Mouse (Mus musculus) spleen, adult 2 months (tissue): ENCODE results near the gene Ltc4s. TPM values are rescaled to one million over a fixed set of nuclear protein-coding genes. Genes with fewer than 3 reads are reported as not detected.

Source experiments
- DNase-seq, 2 experiments: peaks; one replicate each; pipeline versions ENCODE4 v3.0.0 to v3.0.0-alpha.2; 2012 to 2021; ENCODE audit warnings: low spot score in 2 of 2, low read depth in 1 of 2
- H3K27ac ChIP-seq: fragments of 200-500 bp; 2 replicates; pipeline ENCODE4 v1.5.1; 2012; ENCODE audit warnings: low read length, inconsistent platforms; ENCODE audit not compliant: insufficient read depth
- H3K27me3 ChIP-seq: fragments of 200-500 bp; 2 replicates; pipeline ENCODE4 v1.6.1; 2012; ENCODE audit warnings: mild to moderate bottlenecking, moderate library complexity, low read length, inconsistent platforms; ENCODE audit not compliant: control insufficient read depth, insufficient read depth
- H3K36me3 ChIP-seq: fragments of 200-500 bp; 2 replicates; pipeline ENCODE4 v1.6.1; 2012; ENCODE audit warnings: mild to moderate bottlenecking, low read length, inconsistent platforms; ENCODE audit not compliant: control insufficient read depth, insufficient read depth
- H3K4me1 ChIP-seq: fragments of 200-500 bp; 2 replicates; pipeline ENCODE4 v1.6.1; 2011; ENCODE audit warnings: inconsistent platforms; ENCODE audit not compliant: control insufficient read depth, insufficient read depth, insufficient read length
- H3K4me3 ChIP-seq: fragments of 200-500 bp; 2 replicates; pipeline ENCODE4 v1.5.1; 2011; ENCODE audit warnings: mild to moderate bottlenecking, inconsistent platforms; ENCODE audit not compliant: insufficient read depth, insufficient read length; ENCODE audit errors: extremely low read depth
- CTCF ChIP-seq: fragments of 200-500 bp; IDR thresholded peaks from 2 replicates; pipeline ENCODE4 v1.5.1; 2011; ENCODE audit warnings: mild to moderate bottlenecking, inconsistent platforms; ENCODE audit not compliant: insufficient read depth, insufficient read length, insufficient replicate concordance; ENCODE audit errors: extremely low read depth
- POLR2A ChIP-seq: fragments of 200-500 bp; IDR thresholded peaks from 2 replicates; pipeline ENCODE4 v1.6.1; 2011; ENCODE audit warnings: low read depth, low read length, inconsistent platforms
- WGBS: fragments of 180-500 bp; shearing (Covaris S2); methylation state at CpG from one replicate; pipeline ENCODE4 v1.1.7; 2018; 5-methylcytosine and 5-hydroxymethylcytosine counted together
- polyA plus RNA-seq: library from polyadenylated mRNA; depleted of rRNA; stranded (reverse); fragments of >200 nt; gene quantifications from 2 replicates; pipeline ENCODE4 v1.2.3, GENCODE M21; 2012

Gene Ltc4s
- polyA plus RNA-seq, 1 experiment = 44.9 TPM

- DNase-seq = no peak
- no peak overlapping the region for H3K4me3 ChIP-seq
- H3K4me1 ChIP-seq = no peaks in the 10 kb centered on the region
- TF ChIP-seq CTCF = no peak
- TF ChIP-seq POLR2A = no peak
- 87% methylated on average over 2 of the region's 2 CpGs for WGBS
- no peak overlapping the region for H3K27ac ChIP-seq
- no peaks in the 10 kb centered on the region for H3K27me3 ChIP-seq
- H3K36me3 ChIP-seq = peaks cover 37% of the 10 kb centered on the region
Measured at GRCm38 (mm10) chr11:50198916-50199315, 39.5 kb downstream of the Ltc4s start.

- WGBS = 85% methylated on average over 4 of the region's 5 CpGs
- Histone ChIP-seq H3K4me3 (no peak overlapping the region), H3K4me1 (no peaks in the 10 kb centered on the region), H3K36me3 (peaks cover 34% of the 10 kb centered on the region), H3K27ac (no peak overlapping the region), H3K27me3 (no peaks in the 10 kb centered on the region)
- TF ChIP-seq CTCF (no peak), POLR2A (no peak)
- no peak for DNase-seq
Measured at GRCm38 (mm10) chr11:50198219-50198846, 40.1 kb downstream of the Ltc4s start.

- H3K4me1 ChIP-seq = no peaks in the 10 kb centered on the region
- no peaks in the 10 kb centered on the region for H3K27me3 ChIP-seq
- no peak for TF ChIP-seq CTCF
- TF ChIP-seq POLR2A = no peak
- H3K36me3 ChIP-seq = peaks cover 29% of the 10 kb centered on the region
- H3K4me3 ChIP-seq = no peak overlapping the region
- no peak overlapping the region for H3K27ac ChIP-seq
- WGBS = 87% methylated on average over 4 of the region's 4 CpGs
- DNase-seq = no peak
Measured at GRCm38 (mm10) chr11:50197500-50197899, 40.9 kb downstream of the Ltc4s start.

- Histone ChIP-seq H3K4me1 (no peaks in the 10 kb centered on the region), H3K36me3 (peaks cover 6% of the 10 kb centered on the region), H3K27me3 (no peaks in the 10 kb centered on the region), H3K27ac (no peak overlapping the region), H3K4me3 (no peak overlapping the region)
- no peak for DNase-seq
- TF ChIP-seq CTCF (no peak), POLR2A (no peak)
- 80% methylated on average over 4 of the region's 4 CpGs for WGBS
Measured at GRCm38 (mm10) chr11:50194793-50195192, 43.6 kb downstream of the Ltc4s start.

- no peak for DNase-seq
- 85% methylated on average over 7 of the region's 7 CpGs for WGBS
- H3K4me1 ChIP-seq = no peaks in the 10 kb centered on the region
- peaks cover 2% of the 10 kb centered on the region for H3K36me3 ChIP-seq
- no peaks in the 10 kb centered on the region for H3K27me3 ChIP-seq
- TF ChIP-seq CTCF = no peak
- no peak for TF ChIP-seq POLR2A
- H3K4me3 ChIP-seq = no peak overlapping the region
- no peak overlapping the region for H3K27ac ChIP-seq
Measured at GRCm38 (mm10) chr11:50194070-50194469, 44.3 kb downstream of the Ltc4s start.

GRCm38 (mm10) chr11:50192278-50192677, 46.1 kb downstream of the Ltc4s start:
- Histone ChIP-seq H3K27me3 (no peaks in the 10 kb centered on the region), H3K4me1 (no peaks in the 10 kb centered on the region), H3K4me3 (no peak overlapping the region), H3K36me3 (no peaks in the 10 kb centered on the region), H3K27ac (no peak overlapping the region)
- TF ChIP-seq POLR2A = no peak
- TF ChIP-seq CTCF = no peak
- WGBS = 80% methylated on average over 3 of the region's 3 CpGs
- DNase-seq = no peak

GRCm38 (mm10) chr11:50190362-50190761, 48.1 kb downstream of the Ltc4s start:
- Histone ChIP-seq H3K4me1 (no peaks in the 10 kb centered on the region), H3K27ac (no peak overlapping the region), H3K36me3 (no peaks in the 10 kb centered on the region), H3K27me3 (no peaks in the 10 kb centered on the region), H3K4me3 (no peak overlapping the region)
- WGBS = 86% methylated on average over 4 of the region's 4 CpGs
- DNase-seq = no peak
- TF ChIP-seq POLR2A (no peak), CTCF (no peak)
